Mouse (Mus musculus): ENCODE data around the gene Treml4. TPM values are rescaled to one million over a fixed set of nuclear protein-coding genes. Genes with fewer than 3 reads are reported as not detected.

The Treml4 gene
- polyA plus RNA-seq (2014; fragmentation: Illumina TruSeq; extraction: RNeasy Lipid Tissue Mini Kit (QIAGEN cat#74804); ENCODE audit: low read depth, low replicate concordance) = 0.53 TPM

DNA sequence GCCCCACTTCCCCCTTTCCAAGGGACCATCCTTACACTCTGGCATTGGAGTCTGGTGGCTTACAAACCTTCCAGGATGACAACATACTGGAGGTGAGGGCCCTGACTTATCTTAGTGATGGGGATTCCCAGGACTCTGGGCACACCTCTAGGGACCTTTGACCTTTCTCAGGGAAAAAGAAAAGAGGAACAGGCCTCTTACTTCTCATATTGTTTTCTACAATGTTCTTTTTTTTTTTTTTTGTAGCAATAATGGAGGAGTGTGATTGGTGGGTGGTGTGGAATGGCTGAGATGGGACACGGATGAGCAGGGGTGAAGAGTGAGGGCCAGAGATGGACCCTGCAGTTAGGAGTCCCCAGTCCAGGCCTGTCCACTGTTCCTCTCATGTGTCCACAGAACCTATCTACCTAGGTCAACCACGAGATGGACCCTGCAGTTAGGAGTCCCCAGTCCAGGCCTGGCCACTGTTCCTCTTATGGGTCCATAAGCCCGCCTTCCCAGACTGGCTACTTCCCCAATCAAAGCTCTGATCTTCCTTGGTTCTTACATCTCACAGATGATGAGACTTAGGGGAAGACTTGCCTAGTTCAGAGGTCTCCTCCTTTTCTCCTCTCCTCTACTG is at the start of gene Treml4:
Gene Treml4, plus strand, starts transcription at position 555 of the 622 bp plus-strand sequence.

DNA sequence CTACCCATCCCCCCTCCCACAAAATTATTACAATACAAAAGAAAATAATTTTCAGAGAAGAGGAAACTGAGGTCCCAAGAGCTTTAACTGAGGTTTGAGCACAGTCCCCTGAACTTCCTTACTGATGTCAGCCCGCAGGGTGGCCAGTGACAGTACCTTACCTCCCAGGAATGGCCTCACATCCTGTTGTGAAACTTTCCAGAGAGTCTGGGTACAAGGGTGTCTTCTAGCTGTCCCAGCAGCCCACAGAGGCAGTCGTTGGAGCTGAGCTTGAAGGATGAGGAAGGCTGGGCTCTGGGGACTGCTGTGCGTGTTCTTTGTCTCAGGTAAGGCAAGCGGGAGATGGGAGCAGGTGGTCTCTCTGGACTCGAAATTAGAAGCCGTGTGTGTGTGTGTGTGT is 31.6 kb upstream of the Treml4 start, which contains the start of gene Trem1:
Gene Trem1, plus strand, starts transcription at position 251 of the 400 bp plus-strand sequence.

DNA sequence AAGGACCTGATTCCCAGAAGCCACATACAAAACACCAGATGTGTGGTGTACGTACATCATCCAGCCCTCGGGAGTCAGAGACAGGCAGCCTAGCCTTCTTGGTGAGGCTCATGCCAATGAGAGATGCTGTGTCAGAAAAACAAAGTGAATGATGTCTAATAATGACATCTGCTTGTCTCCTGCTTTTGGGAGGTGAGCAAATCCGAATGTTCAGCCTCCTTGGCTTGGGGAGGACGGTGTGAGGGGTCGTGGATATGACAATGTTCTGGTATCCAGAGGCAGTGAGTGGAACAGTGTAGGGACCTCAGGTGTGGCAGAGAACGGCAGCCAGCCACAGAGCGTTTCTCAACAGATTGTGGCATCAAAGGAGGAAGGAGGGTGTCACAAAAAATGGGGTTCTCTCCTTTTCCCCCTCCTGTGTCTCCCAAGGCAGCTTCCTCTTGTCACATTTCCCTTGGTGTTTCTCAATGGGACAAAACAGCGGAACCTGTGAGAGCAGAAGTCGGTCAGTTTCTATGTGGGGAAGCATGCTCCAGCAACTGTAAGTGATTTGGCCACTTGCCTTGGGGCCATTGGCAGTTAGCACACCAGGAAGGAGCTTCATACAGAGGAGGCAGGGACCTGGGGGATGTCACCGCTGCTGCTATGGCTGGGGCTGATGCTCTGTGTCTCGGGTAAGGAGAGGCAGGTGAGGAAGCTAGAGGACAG is 16.7 kb upstream of the Treml4 start, which contains the start of gene Trem3:
Gene Trem3, plus strand, starts transcription at position 557 of the 708 bp plus-strand sequence.

DNA sequence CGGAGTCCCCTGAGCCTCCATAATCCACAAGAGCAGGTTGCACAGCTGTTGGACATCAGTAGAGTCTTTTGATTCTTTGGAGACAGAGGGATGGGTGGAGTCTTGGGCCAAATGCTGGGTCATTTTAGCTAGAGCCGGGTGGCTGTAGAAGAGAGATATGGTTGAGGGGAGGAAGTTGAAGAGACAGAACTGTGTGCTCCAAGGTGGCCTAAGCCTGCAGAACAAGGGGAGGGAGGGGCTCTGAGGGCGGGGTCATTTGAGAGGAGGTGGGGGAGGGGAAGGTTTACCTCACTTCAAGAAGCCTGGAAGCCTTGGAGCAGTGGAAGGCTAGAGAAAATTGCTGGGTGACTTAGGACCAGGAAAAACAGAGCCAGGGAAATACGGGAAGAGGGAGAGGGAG is 35.1 kb downstream of the Treml4 start, which contains the start of gene Treml2:
Gene Treml2, plus strand, starts transcription at position 296 of the 400 bp plus-strand sequence.

DNA sequence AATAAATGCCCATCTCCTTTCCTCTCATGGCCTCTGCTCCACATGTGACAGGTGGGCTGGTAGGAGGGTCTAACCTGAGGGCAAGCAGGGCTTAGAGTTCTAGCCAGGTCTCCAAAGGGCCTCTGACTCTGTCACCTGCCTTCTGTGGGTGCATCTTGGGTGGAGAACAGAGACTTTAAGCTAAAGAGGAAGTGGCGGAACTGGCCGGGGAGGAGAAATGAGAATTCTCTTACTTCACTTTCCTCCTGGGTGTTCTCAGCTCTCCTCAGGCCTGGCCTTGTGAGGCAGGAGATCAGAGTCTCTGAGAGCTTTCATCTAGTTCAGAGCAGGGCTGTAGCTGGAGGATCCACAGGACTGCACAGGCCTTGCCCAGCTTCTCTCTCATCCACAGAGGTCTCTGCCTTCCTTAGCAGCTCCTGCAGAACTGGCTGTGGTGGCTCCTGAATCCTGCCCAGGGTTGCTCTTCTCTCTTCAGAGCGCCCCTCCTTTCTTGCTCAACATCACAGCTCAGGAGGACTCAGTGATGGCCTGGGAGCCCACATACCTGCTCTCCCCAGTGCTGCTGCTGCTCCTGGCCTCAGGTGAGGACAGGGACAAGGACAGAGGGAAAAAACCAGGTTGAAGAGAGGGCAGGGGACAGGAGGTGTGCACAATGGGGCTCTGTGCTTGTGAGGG is 51.9 kb downstream of the Treml4 start, which contains the start of gene B430306N03Rik:
Gene B430306N03Rik, plus strand, starts transcription at position 237 of the 675 bp plus-strand sequence.

Other genes starting within 250 kb of the Treml4 start
- 0.46 TPM for gene 1700122O11Rik, start 226.0 kb upstream of the Treml4 start, polyA plus RNA-seq (2014; fragmentation: Illumina TruSeq; extraction: RNeasy Lipid Tissue Mini Kit (QIAGEN cat#74804); ENCODE audit: low read depth, low replicate concordance)
- gene 1700067P10Rik, start 175.0 kb upstream of the Treml4 start, polyA plus RNA-seq (2014; fragmentation: Illumina TruSeq; extraction: RNeasy Lipid Tissue Mini Kit (QIAGEN cat#74804); ENCODE audit: low read depth, low replicate concordance) = 2.0 TPM
- not detected for gene 9830107B12Rik, start 118.0 kb upstream of the Treml4 start, polyA plus RNA-seq (2014; fragmentation: Illumina TruSeq; extraction: RNeasy Lipid Tissue Mini Kit (QIAGEN cat#74804); ENCODE audit: low read depth, low replicate concordance)
- gene A530064D06Rik, start 97.0 kb upstream of the Treml4 start, polyA plus RNA-seq (2014; fragmentation: Illumina TruSeq; extraction: RNeasy Lipid Tissue Mini Kit (QIAGEN cat#74804); ENCODE audit: low read depth, low replicate concordance) = 0.74 TPM
- gene Trem1, start 31.5 kb upstream of the Treml4 start, polyA plus RNA-seq (2014; fragmentation: Illumina TruSeq; extraction: RNeasy Lipid Tissue Mini Kit (QIAGEN cat#74804); ENCODE audit: low read depth, low replicate concordance) = not detected
- not detected for gene Trem3, start 16.5 kb upstream of the Treml4 start, polyA plus RNA-seq (2014; fragmentation: Illumina TruSeq; extraction: RNeasy Lipid Tissue Mini Kit (QIAGEN cat#74804); ENCODE audit: low read depth, low replicate concordance)
- gene Treml2, start 35.2 kb downstream of the Treml4 start, polyA plus RNA-seq (2014; fragmentation: Illumina TruSeq; extraction: RNeasy Lipid Tissue Mini Kit (QIAGEN cat#74804); ENCODE audit: low read depth, low replicate concordance) = 0.36 TPM
- gene B430306N03Rik, start 51.8 kb downstream of the Treml4 start, polyA plus RNA-seq (2014; fragmentation: Illumina TruSeq; extraction: RNeasy Lipid Tissue Mini Kit (QIAGEN cat#74804); ENCODE audit: low read depth, low replicate concordance) = 0.68 TPM
- gene Trem2, start 82.1 kb downstream of the Treml4 start, polyA plus RNA-seq (2014; fragmentation: Illumina TruSeq; extraction: RNeasy Lipid Tissue Mini Kit (QIAGEN cat#74804); ENCODE audit: low read depth, low replicate concordance) = 11.4 TPM
- gene Treml1, start 95.6 kb downstream of the Treml4 start, polyA plus RNA-seq (2014; fragmentation: Illumina TruSeq; extraction: RNeasy Lipid Tissue Mini Kit (QIAGEN cat#74804); ENCODE audit: low read depth, low replicate concordance) = not detected
- 24.5 TPM for gene Nfya, start 145.6 kb downstream of the Treml4 start, polyA plus RNA-seq (2014; fragmentation: Illumina TruSeq; extraction: RNeasy Lipid Tissue Mini Kit (QIAGEN cat#74804); ENCODE audit: low read depth, low replicate concordance)
- 39.9 TPM for gene Oard1, start 145.7 kb downstream of the Treml4 start, polyA plus RNA-seq (2014; fragmentation: Illumina TruSeq; extraction: RNeasy Lipid Tissue Mini Kit (QIAGEN cat#74804); ENCODE audit: low read depth, low replicate concordance)
- gene Apobec2, start 168.6 kb downstream of the Treml4 start, polyA plus RNA-seq (2014; fragmentation: Illumina TruSeq; extraction: RNeasy Lipid Tissue Mini Kit (QIAGEN cat#74804); ENCODE audit: low read depth, low replicate concordance) = 0.21 TPM
- not detected for gene Tspo2, start 187.2 kb downstream of the Treml4 start, polyA plus RNA-seq (2014; fragmentation: Illumina TruSeq; extraction: RNeasy Lipid Tissue Mini Kit (QIAGEN cat#74804); ENCODE audit: low read depth, low replicate concordance)
- gene Unc5cl, start 190.6 kb downstream of the Treml4 start, polyA plus RNA-seq (2014; fragmentation: Illumina TruSeq; extraction: RNeasy Lipid Tissue Mini Kit (QIAGEN cat#74804); ENCODE audit: low read depth, low replicate concordance) = 1.2 TPM